Mouse (Mus musculus): Measurements from ENCODE around the gene Pi16.

The Pi16 gene

GRCm38 (mm10) chr17:29356479-29356856 is 39.0 kb downstream of the Pi16 start:
- peak; percentile 79 for DNase-seq (ENCODE audit: low read depth, low spot score)

- no peak for DNase-seq (ENCODE audit: low read depth, low spot score)
These were observed 39.4 kb downstream of the Pi16 start for GRCm38 (mm10) chr17:29356882-29357281.

- DNase-seq (ENCODE audit: low read depth, low spot score): no peak
These were observed 41.4 kb downstream of the Pi16 start for GRCm38 (mm10) chr17:29358928-29359327.

- no peak for DNase-seq (ENCODE audit: low read depth, low spot score)
These were observed 43.3 kb downstream of the Pi16 start, which contains the start of gene Fgd2 for GRCm38 (mm10) chr17:29360761-29361221. Gene Fgd2, plus strand, starts transcription at chr17:29360914.

GRCm38 (mm10) chr17:29361982-29362691 is 44.7 kb downstream of the Pi16 start:
- no peak for DNase-seq (ENCODE audit: low read depth, low spot score)

GRCm38 (mm10) chr17:29363109-29363508 is 45.6 kb downstream of the Pi16 start:
- no peak for DNase-seq (ENCODE audit: low read depth, low spot score)

GRCm38 (mm10) chr17:29365105-29365621 is 47.7 kb downstream of the Pi16 start:
- DNase-seq (ENCODE audit: low read depth, low spot score): no peak

- DNase-seq (ENCODE audit: low read depth, low spot score): no peak
These were observed 51.2 kb downstream of the Pi16 start for GRCm38 (mm10) chr17:29368726-29369125.

GRCm38 (mm10) chr17:29370984-29371723 is 53.7 kb downstream of the Pi16 start:
- peak; percentile 57 for DNase-seq (ENCODE audit: low read depth, low spot score)

GRCm38 (mm10) chr17:29375871-29376270 is 58.4 kb downstream of the Pi16 start:
- DNase-seq (ENCODE audit: low read depth, low spot score): no peak

GRCm38 (mm10) chr17:29378056-29378455 is 60.6 kb downstream of the Pi16 start:
- DNase-seq (ENCODE audit: low read depth, low spot score): no peak
